Mouse (Mus musculus) lung, embryonic 16.5 days (tissue): ENCODE data around the gene Vwa7. TPM values are rescaled to one million over a fixed set of nuclear protein-coding genes. Genes with fewer than 3 reads are reported as not detected.
"Not testable (repeated sequence)": the region's sequence is repeated elsewhere in the genome, so short reads cannot be mapped to it uniquely, and the experiment has no call there.

Experiments
- ATAC-seq: fragments of 200-750 bp; cut with Nextera tagmentation; 2 replicates; pipeline ENCODE4 v1.8.0; 2017; ENCODE audit warnings: low read depth, mild to moderate bottlenecking, moderate library complexity
- H3K27ac ChIP-seq: fragments of 300-500 bp; sonication (generic); 2 replicates; pipeline ENCODE4 v1.5.1; 2014; ENCODE audit warnings: mild to moderate bottlenecking, control low read depth, low read length
- H3K27me3 ChIP-seq: fragments of 300-500 bp; sonication (generic); 2 replicates; pipeline ENCODE4 v1.6.1; 2014; ENCODE audit warnings: low read depth, low read length, mixed read lengths; ENCODE audit not compliant: control insufficient read depth, insufficient read depth
- H3K36me3 ChIP-seq: fragments of 300-500 bp; sonication (generic); 2 replicates; pipeline ENCODE4 v1.6.1; 2014; ENCODE audit warnings: low read length; ENCODE audit not compliant: control insufficient read depth, insufficient read depth
- H3K4me1 ChIP-seq: fragments of 300-500 bp; sonication (generic); replicated peaks from 2 replicates; pipeline ENCODE4 v1.6.1; 2014; ENCODE audit warnings: low read length, mixed read lengths; ENCODE audit not compliant: control insufficient read depth, insufficient read depth
- H3K4me2 ChIP-seq: fragments of 300-500 bp; sonication (generic); 2 replicates; pipeline ENCODE4 v1.6.1; 2014; ENCODE audit warnings: low read depth, low read length, control low read depth
- H3K4me3 ChIP-seq: fragments of 300-500 bp; sonication (generic); 2 replicates; pipeline ENCODE4 v1.5.1; 2014; ENCODE audit warnings: mild to moderate bottlenecking, low read length, control low read depth
- H3K9ac ChIP-seq: fragments of 300-500 bp; sonication (generic); 2 replicates; pipeline ENCODE4 v1.6.1; 2014; ENCODE audit warnings: low read length, control low read depth
- H3K9me3 ChIP-seq: fragments of 300-500 bp; sonication (generic); 2 replicates; pipeline ENCODE4 v1.6.1; 2016; ENCODE audit warnings: low read length; ENCODE audit not compliant: control insufficient read depth
- WGBS: fragments of 180-500 bp; shearing (Covaris S2); extraction: QIAGEN DNeasy Blood & Tissue Kit; methylation state at CpG from one replicate; pipeline ENCODE4 v1.1.7; 2014; 5-methylcytosine and 5-hydroxymethylcytosine counted together
- polyA plus RNA-seq: library from polyadenylated mRNA; unstranded; fragments of >200 nt; fragmentation: Nextera tagmentation; extraction: Ambion mirVana; gene quantifications from 2 replicates; pipeline ENCODE4 v1.2.1, GENCODE M21; 2015

Gene Vwa7
- polyA plus RNA-seq, 1 experiment from 2014 or later = 0.14 TPM

DNA sequence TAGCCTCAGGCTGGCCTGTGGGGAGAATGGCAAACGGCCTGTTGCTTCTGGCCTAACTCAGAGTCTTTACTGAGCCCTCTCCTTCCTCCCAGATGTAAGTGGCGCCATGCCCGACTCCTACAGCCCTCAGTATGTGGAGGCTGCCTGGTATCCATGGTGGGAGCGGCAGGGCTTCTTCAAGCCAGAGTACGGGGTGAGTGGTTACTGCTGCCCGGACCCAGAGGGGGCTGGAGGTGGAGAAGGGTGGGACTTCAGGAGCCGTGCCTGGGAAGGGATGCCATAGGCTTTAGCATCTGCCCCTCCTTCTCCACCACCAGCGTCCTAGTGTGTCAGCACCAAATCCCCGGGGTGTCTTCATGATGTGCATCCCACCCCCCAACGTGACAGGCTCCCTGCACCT lies 11.2 kb upstream of the Vwa7 start:
- Histone ChIP-seq H3K4me2 (no peak overlapping the region), H3K4me3 (no peak overlapping the region), H3K9ac (no peak overlapping the region), H3K27ac (no peak overlapping the region), H3K36me3 (peaks cover 25% of the 10 kb centered on the region), H3K4me1 (peaks cover 14% of the 10 kb centered on the region), H3K9me3 (no peaks in the 10 kb centered on the region), H3K27me3 (no peaks in the 10 kb centered on the region)
- 89% methylated on average over 10 of the region's 10 CpGs for WGBS
- ATAC-seq = no peak

DNA sequence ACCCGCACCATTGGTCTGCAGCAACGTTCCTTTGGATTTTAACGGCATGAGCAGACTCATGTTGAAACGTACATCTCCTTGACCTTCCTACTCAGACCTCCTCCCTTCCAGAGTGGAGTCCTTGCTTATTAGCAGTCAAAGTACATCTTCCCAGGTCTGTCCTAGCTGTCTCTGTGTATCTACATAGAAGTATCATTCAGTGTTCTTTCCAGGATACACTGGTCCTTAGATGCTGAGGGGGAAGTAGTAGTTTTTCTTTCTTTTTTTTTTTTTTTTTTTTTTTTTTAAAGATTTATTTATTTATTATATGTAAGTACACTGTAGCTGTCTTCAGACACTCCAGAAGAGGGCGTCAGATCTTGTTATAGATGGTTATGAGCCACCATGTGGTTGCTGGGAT lies 10.5 kb upstream of the Vwa7 start:
- 95% methylated on average over 4 of the region's 5 CpGs for WGBS
- Histone ChIP-seq H3K4me1 (peaks cover 14% of the 10 kb centered on the region), H3K36me3 (peaks cover 33% of the 10 kb centered on the region)
- H3K4me3 ChIP-seq, H3K4me2 ChIP-seq, H3K27ac ChIP-seq, H3K9me3 ChIP-seq, ATAC-seq, H3K9ac ChIP-seq, H3K27me3 ChIP-seq: not testable (repeated sequence)

DNA sequence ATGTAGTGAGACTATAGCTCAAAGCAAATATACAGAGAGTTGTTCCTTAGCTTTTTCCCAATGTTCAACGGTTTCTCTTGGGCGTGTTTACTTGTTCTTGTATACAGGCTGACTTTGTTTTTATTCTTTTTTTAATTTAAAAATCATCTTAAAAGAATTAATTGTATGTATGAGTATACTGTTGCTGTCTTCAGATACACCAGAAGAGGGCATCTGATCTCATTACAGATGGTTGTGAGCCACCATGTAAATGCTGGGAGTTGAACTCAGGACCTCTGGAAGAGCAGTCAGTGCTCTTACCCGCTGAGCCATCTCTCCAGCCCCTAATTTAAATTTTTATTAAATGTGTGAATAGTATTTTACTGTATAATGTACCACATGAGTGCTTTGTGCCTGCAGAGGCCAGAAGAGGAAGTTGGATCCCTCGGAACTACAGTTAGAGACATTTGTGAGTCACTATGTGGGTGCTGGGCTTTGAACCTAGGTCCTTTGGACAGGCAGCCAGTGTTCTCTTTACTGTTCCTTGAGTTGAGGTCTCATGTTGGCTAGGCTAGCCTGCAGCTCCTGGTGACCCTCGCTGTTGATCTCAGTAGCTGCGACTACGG lies 8.9 kb upstream of the Vwa7 start:
- Histone ChIP-seq H3K27me3 (no peaks in the 10 kb centered on the region), H3K9me3 (no peaks in the 10 kb centered on the region), H3K36me3 (peaks cover 46% of the 10 kb centered on the region), H3K4me3 (no peak overlapping the region), H3K27ac (no peak overlapping the region), H3K4me1 (peaks cover 9% of the 10 kb centered on the region), H3K4me2 (no peak overlapping the region), H3K9ac (no peak overlapping the region)
- whole genome bisulfite sequencing = 89% methylated on average over 7 of the region's 7 CpGs
- no peak for ATAC-seq

DNA sequence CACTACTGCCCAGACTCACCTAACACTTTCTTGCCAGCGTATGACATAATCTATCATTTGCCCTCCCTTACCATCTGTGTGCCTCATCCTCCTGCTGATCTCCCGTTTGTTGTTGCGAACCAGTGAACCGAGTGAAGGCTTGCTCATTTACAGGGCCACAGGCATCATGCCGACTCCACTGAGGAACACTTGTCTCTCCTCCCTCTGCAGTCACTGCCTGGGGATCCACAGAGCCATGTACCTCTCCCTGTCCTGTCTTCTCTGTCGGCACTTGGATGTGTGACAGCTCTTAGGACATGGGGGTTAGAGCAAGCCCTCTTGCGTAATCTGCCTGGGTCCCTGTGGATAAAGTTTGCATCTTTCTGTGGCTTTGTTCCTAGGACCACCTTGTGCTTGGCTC lies 6.8 kb upstream of the Vwa7 start:
- peaks cover 67% of the 10 kb centered on the region for H3K36me3 ChIP-seq
- no peak overlapping the region for H3K9ac ChIP-seq
- WGBS = 85% methylated on average over 7 of the region's 7 CpGs
- no peak for ATAC-seq
- no peak overlapping the region for H3K4me2 ChIP-seq
- H3K27me3 ChIP-seq = no peaks in the 10 kb centered on the region
- no peaks in the 10 kb centered on the region for H3K9me3 ChIP-seq
- no peaks in the 10 kb centered on the region for H3K4me1 ChIP-seq
- H3K4me3 ChIP-seq = no peak overlapping the region
- no peak overlapping the region for H3K27ac ChIP-seq

DNA sequence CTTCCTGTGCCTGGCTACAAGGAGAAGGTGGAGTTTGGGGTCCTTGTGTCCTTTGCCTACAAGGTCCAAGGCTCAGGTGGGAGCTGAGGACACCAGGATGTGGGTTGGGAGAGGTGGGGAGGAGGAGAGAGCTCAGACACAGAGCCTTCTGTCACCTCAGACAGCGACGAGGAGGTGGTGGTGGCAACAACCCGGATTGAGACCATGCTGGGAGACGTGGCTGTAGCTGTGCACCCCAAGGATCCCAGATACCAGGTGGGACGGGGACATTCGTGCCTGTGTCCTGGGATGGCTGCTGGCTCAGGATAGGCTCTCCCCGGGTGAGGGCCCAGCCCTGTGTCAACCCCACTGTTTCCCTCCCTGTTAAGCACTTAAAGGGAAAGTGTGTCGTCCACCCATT lies 4.9 kb upstream of the Vwa7 start:
- H3K27me3 ChIP-seq = no peaks in the 10 kb centered on the region
- peaks cover 71% of the 10 kb centered on the region for H3K36me3 ChIP-seq
- H3K4me3 ChIP-seq = no peak overlapping the region
- WGBS = 91% methylated on average over 8 of the region's 8 CpGs
- H3K9me3 ChIP-seq = no peaks in the 10 kb centered on the region
- H3K9ac ChIP-seq = no peak overlapping the region
- H3K27ac ChIP-seq = no peak overlapping the region
- H3K4me2 ChIP-seq = no peak overlapping the region
- no peak for ATAC-seq
- H3K4me1 ChIP-seq = no peaks in the 10 kb centered on the region

DNA sequence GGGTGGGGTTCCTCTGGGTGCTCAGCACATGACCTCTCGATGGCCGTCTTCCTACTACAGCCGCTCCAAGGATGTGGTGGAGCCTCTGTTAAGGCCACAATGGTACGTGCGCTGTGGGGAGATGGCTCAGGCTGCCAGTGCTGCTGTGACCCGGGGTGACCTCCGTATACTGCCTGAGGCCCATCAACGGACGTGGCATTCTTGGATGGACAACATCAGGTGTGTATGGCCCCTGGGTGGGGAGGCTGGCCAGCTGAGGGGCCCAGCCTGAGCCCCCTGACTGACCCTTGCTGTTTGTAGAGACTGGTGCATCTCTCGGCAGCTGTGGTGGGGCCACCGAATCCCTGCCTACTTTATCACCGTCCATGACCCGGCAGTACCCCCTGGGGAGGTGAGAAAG lies 3.9 kb upstream of the Vwa7 start:
- Histone ChIP-seq H3K9me3 (no peaks in the 10 kb centered on the region), H3K4me1 (no peaks in the 10 kb centered on the region), H3K27ac (no peak overlapping the region), H3K36me3 (peaks cover 69% of the 10 kb centered on the region), H3K4me3 (no peak overlapping the region), H3K9ac (no peak overlapping the region), H3K27me3 (no peaks in the 10 kb centered on the region), H3K4me2 (no peak overlapping the region)
- no peak for ATAC-seq
- 78% methylated on average over 13 of the region's 13 CpGs for WGBS

DNA sequence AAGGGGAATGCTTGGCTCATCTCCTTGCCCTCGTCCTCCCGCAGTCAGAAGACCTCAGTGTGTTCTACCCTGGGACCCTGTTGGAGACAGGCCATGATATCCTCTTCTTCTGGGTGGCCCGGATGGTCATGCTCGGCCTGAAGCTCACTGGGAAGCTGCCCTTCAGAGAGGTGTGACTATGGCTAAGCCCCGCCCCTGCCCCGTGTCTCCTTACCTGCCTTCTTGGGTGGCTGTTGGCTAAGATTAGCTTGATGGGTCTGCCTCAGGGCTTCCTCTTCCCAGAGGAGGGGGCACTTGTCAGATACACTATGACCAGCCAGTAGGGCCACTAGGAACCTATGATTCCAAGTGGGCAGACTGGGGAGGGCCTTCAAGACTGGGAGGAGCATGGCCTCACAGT lies 3.2 kb upstream of the Vwa7 start:
- no peak for ATAC-seq
- WGBS = 66% methylated on average over 6 of the region's 6 CpGs

DNA sequence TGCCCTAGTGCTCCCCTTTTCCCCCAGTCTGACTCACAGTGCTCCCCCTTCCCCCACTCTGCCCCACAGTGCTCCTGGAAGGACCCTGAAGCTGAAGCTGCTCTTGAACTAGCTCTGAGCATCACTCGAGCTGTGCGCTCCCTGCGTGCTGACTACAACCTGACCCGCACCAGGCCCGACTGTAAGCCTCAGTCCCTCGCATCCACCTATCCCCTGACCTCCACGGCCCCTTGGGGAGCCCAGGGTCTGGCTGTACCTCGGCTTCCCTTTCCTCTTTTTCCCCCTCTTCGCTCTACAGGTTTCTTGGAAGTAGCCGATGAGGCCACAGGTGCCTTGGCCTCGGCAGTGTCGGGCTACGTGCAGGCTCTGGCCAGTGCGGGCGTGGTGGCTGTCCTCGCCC lies 1.1 kb upstream of the Vwa7 start:
- 90% methylated on average over 16 of the region's 16 CpGs for WGBS
- H3K4me3 ChIP-seq = no peak overlapping the region
- no peak overlapping the region for H3K9ac ChIP-seq
- no peaks in the 10 kb centered on the region for H3K27me3 ChIP-seq
- ATAC-seq = no peak
- H3K27ac ChIP-seq = no peak overlapping the region
- H3K4me1 ChIP-seq = no peaks in the 10 kb centered on the region
- H3K4me2 ChIP-seq = no peak overlapping the region
- H3K36me3 ChIP-seq = peaks cover 54% of the 10 kb centered on the region
- H3K9me3 ChIP-seq = no peaks in the 10 kb centered on the region

More for the DNA sequence above, 3.2 kb upstream of the Vwa7 start:
- H3K9ac ChIP-seq = no peak overlapping the region
- no peaks in the 10 kb centered on the region for H3K9me3 ChIP-seq
- H3K36me3 ChIP-seq = peaks cover 64% of the 10 kb centered on the region
- no peaks in the 10 kb centered on the region for H3K4me1 ChIP-seq
- no peak overlapping the region for H3K4me3 ChIP-seq
- no peak overlapping the region for H3K27ac ChIP-seq
- H3K27me3 ChIP-seq = no peaks in the 10 kb centered on the region
- no peak overlapping the region for H3K4me2 ChIP-seq

DNA sequence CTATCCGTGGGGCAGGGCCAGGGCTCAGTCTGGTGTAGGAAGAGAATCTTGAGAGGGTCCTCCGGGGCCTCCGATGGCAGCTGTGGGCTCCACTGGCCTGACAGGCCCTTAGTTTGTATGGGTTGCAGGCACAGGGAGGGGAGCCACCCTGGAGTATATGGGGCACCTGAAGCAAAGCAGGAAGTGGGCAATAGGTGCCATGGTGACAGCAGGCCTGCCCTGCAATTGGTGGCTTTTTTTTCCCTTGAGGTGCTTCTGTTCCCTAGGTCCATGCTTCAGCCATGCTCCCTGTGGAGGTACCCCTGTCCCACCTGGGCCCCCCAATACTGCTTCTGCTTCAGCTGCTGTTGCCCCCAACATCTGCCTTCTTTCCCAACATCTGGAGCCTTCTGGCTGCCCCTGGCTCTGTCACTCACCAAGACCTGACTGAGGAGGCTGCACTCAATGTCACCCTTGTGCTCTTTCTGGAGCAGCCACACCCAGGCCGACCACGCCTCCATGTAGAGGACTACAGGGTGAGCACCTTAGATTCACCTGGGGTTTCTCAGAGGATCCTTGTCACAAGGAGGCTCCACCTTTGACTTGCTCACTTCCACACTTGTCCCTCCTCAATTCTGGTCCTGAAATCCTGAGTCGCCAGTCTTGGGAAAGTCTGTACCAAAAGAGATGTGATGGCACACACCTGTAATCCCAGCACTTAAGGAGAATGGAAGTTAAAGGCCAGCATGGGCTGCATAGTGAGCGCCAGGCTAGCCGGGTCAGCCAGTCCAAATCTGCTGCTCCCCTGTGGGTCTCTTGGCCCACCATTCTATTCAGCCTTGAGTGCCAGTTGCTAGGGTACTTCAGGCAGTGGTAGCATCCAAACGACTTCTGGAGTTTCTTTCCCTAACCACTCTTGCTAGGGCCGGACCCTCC lies 669 bp downstream of the Vwa7 start:
- peaks cover 38% of the 10 kb centered on the region for H3K36me3 ChIP-seq
- 70% methylated on average over 10 of the region's 10 CpGs for WGBS

More for the DNA sequence above, 669 bp downstream of the Vwa7 start:
- H3K27me3 ChIP-seq = no peaks in the 10 kb centered on the region
- no peak overlapping the region for H3K9ac ChIP-seq
- H3K9me3 ChIP-seq = no peaks in the 10 kb centered on the region
- no peak overlapping the region for H3K27ac ChIP-seq
- no peak overlapping the region for H3K4me2 ChIP-seq
- H3K4me3 ChIP-seq = no peak overlapping the region
- no peak for ATAC-seq
- H3K4me1 ChIP-seq = no peaks in the 10 kb centered on the region; the same call in 1 of the 2 replicates
